Mouse (Mus musculus) ES-CJ7 (cell line): Measurements from ENCODE around the gene Ift122.

ENCODE experiments used
- DNase-seq: peaks from one replicate; pipeline ENCODE4 v3.0.0; 2011; ENCODE audit warnings: low read depth, low spot score

Gene Ift122

DNA sequence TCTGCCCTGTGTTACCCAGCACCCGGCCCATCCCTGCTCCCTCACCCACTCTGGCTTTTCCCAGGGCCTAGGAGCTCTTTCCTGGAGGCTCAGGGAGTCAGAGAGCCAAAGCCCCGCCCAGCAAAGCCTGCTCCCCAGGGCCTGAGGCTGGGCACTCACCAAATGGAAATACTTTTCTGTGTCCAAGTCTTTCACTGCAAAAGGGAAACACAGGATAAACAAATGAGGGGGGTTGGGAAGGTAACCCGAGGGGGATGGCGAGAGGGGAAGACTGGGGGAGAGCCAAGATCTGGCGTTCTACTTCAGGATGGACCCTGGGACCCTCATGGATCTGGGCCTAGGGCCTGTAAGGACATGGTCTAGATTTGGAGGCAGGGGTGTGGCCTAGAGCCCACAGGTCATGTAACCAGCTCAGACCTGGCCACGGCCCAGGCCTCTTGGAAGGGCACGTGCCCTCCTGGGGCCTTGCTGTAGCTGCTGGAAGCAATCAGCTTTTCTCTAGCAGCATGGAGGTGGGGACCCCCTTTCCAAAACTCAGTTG, 106.0 kb downstream of the Ift122 start:
- DNase-seq = no peak

GRCm38 (mm10) chr6:115960322-115960721, 107.1 kb downstream of the Ift122 start:
- no peak for DNase-seq

- no peak for DNase-seq
Observed at GRCm38 (mm10) chr6:115961743-115962142, 108.5 kb downstream of the Ift122 start.

DNA sequence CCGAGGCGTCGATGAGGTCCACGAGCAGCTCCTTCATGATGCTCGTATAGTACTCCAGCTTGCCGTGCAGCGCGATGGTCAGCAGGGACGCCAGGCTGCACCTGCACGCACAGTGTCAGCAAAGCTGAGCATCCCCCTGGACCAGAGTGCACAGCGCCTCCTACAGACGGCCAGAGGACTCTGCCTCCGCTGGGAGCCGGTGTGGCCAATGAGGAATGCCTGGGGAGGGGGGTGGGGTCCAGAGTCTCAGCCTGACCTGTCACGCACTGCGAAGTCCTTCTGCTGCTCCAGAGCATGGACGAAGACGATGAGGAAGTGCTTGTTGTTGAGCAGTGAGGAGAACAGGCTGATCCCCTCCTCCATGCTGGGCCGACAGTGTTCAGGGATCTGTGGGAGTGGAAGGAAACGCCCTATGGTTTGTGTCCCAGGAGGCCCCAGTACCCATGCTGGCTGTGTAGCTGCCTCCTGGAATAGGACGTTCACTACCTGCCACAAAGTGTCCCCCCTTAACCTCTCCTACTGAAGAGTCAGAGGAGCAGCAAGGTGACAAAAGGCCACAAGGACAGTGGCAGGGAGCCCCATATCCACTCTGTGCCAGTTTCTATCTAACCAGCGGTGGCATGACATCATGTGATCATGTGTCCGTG, 109.3 kb downstream of the Ift122 start:
- peak; percentile 60 for DNase-seq

DNA sequence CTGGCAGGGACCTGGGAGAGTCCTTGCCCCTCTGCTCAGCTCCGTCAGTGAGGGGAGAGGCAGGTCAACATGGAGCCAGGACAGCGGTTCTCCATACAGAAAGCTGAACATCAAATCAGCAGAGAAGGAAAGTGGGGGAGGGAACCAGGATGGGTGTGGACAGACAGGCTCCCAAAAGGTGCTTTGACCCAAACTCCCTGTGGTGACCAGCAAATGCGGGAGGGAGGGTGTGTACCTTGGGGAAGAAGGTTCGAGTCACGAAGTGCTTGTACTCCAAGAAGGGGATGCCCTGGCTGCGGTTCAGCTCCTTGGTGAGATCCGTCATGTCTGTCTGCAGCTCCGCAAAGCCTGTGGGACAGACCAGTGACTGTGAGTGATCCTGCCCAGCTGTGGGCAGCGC, 110.4 kb downstream of the Ift122 start:
- no peak for DNase-seq

GRCm38 (mm10) chr6:115966227-115966966, 113.1 kb downstream of the Ift122 start:
- DNase-seq = no peak

DNA sequence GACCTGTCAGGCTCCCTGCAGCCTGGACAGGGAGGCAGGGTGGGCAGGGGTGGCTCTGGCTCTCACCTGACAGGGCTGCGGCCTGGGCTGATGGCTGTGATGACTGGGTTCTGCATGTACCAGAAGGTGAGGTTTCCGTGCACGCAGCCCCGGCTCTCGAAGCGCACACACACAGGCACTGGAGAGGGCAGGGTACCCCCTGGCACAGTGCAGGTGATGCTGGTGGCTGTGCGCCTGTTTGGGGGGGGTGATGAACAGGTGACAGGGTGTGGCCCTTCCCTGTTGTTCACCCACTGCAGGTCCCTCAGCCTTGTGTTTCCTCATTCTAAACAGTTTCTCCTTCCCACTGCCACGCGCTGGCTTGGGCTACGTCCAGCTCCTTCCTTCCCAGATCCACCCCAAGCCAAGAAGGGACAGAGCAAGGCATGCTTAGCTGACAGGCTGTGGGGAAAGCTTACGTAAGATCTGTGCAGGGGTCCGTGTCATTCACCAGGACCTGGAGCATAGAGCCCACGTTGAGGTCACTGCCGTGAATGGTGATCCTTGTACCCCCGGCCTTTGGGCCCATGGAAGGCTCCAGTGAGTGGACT, 114.1 kb downstream of the Ift122 start:
- DNase-seq = no peak

GRCm38 (mm10) chr6:115968086-115968485, 114.8 kb downstream of the Ift122 start:
- no peak for DNase-seq

GRCm38 (mm10) chr6:115968700-115969099, 115.4 kb downstream of the Ift122 start:
- DNase-seq = no peak

GRCm38 (mm10) chr6:115969103-115969502, 115.8 kb downstream of the Ift122 start:
- no peak for DNase-seq

- DNase-seq = no peak
Observed at GRCm38 (mm10) chr6:115969952-115970351, 116.7 kb downstream of the Ift122 start.

DNA sequence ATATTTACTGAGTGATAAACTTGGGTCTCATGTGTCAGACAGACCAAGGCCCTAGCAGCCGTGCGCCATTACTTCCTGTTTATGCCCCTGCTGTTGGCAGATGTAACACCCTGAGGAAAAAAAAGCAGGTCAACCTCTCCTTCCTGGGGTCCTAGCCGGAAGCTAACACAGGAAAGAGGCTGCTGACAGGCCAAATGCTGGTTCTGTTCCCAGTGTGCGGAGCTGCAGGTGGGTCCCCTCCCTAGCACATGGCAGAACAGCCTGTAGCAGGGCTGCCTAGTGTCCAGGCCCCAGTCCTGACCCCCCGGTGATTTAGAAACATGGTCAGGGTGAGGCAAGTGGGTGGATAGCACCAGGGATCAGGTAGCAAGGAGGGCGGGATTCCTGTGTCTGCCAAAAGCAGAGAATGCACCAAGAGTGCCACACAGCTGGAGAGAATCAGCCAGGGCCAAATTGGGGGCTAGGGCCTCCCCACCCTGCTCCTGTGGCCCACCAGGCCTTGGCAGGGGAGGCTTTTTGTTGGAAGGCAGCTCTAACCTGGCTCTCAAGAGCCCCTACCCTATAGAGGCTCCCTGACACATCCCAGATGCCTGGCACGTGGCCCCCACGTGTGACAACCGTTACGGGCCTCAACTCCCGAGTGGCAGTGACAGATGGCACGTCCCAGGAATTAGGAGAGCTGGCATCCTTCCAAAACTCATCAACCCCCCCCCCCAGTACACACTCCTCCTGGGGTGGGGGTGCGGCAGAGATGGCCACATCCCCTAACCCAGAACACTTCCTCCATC, 118.2 kb downstream of the Ift122 start:
- DNase-seq = no peak

DNA sequence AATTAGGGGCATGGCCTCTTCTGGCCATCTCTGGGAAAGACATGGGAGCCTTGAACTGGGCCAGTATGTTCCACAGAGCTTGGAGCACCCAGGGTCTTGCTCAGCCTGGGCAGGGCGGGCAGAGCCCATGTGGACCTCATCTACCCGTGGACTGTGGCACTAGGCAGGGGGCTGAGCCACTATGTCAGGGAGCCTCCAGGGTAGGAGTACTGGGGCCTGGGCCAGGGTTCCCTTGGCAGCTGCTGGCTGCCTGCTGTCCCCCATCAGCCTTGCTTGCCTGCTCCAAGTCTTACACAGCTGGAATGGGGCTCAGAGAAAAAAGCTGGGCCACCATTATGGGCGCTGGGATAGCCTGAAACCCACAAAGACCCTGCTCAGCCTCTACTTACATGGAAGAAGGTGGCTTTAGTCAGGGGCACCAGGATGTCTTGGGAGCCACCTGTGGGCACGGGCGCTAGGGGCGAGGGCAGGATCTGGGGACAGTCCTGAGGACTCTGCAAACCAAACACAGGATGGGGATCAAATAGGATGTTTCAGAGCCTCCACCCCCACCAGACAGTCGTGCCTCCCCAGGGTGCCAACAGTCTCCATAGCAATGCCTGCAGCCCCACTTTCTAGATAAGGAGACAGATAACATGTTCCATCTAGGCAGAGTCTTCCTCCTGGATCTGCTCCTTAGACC, 119.0 kb downstream of the Ift122 start:
- DNase-seq = no peak

- DNase-seq = no peak
Observed at GRCm38 (mm10) chr6:115973139-115973875, 120.0 kb downstream of the Ift122 start.

DNA sequence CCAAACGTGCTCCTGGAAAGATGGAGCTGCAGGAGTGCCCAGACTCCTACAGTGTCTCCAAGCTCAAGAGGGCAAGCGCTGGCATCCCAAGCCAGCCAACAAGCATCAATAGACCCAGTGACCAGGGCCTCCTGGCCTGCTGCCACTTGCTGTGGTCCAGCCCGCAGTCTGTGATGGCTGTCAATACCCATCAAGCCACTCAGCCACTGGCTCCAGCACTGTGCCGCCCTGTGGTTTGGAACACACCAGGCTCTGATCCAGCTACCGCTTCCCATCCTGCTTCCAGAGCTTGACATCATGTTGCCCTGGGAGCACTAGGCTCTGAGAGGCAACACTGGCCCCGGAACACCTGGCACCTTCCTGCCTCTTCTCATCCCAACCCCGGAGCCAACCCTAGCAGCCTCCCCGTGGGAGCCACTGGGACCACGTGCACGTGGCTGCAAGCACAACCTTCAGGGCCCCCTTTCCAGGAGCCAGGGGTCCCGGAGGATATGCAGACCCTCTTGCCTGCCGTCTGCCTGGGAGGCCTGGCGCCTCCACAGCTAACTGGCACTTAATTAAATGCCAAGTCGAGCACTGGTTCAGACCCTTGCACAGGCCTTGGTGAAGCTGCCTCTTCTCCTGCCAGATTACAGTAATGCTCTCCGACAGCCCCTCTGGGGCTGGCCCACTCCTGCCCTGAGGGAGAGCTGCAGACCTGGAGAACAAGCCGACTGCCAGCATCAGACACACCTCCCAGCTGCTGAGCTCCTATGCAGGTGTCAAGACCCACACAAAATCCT, 120.8 kb downstream of the Ift122 start:
- DNase-seq = no peak

- DNase-seq = no peak
Observed at GRCm38 (mm10) chr6:115975606-115976005, 122.3 kb downstream of the Ift122 start.
